18 mouse cellular contexts compared by ENCODE assay signal in genomic region chr6:129513409-129513808, GRCm38 (mm10). TPM values are rescaled to one million over a fixed set of nuclear protein-coding genes. Genes with fewer than 3 reads are reported as not detected.
A peak's percentile ranks its signal among the peaks of the same experiment; 100 is the strongest.
DNase-seq lines count a peak whose midpoint lies in the region; ATAC-seq and TF ChIP-seq lines count a peak whose summit lies in the region.
"Had no signal": no experiment of that assay in that cellular context is flagged by ENCODE, and none has a peak within 500 bp of the region (broad histone marks: within the 10 kb centered on the region; RNA-seq: fewer than 3 reads in every experiment).

No protein-coding gene starts in this region.

- H3K9me3 ChIP-seq in lung, postnatal 0 days (ENCODE audit: low read length) = no peaks in the 10 kb centered on the region
- H3K9me3 ChIP-seq: limb, embryonic 13.5 days had no signal

- TF ChIP-seq EP300 in lung, postnatal 0 days (IDR thresholded peaks at IDR 0.05) = no peak

- peaks cover 1% of the 10 kb centered on the region; the same call in 1 of the 2 replicates for H3K36me3 ChIP-seq in kidney, adult 2 months (ENCODE audit: control insufficient read depth, insufficient read depth, low read length)
- no peaks in the 10 kb centered on the region for H3K36me3 ChIP-seq in lung, postnatal 0 days (ENCODE audit: insufficient read depth, low read length)
- no peaks in the 10 kb centered on the region for H3K36me3 ChIP-seq in myocyte (ENCODE audit: control insufficient read depth, insufficient read depth)
- H3K36me3 ChIP-seq: limb, embryonic 13.5 days had no signal

- no peaks in the 10 kb centered on the region for H3K79me2 ChIP-seq in myocyte (ENCODE audit: control insufficient read depth, insufficient read depth)

- intact Hi-C loops in gastrocnemius, postnatal 14 days (cut with DNase I; ENCODE audit: low total_unique reads) = no loop called here

- H3K4me1 ChIP-seq in kidney, adult 2 months (ENCODE audit: control insufficient read depth, insufficient read depth, low read length) = peaks cover 9% of the 10 kb centered on the region; the same call in 1 of the 2 replicates
- no peaks in the 10 kb centered on the region for H3K4me1 ChIP-seq in lung, postnatal 0 days (ENCODE audit: insufficient read depth, low read depth, low read length)
- peaks cover 4% of the 10 kb centered on the region for H3K4me1 ChIP-seq in lung, adult 2 months (ENCODE audit: control insufficient read depth, insufficient read depth, low read length)

- H3K4me2 ChIP-seq in lung, postnatal 0 days (replicated peaks; ENCODE audit: low read depth, low read length) = no peak overlapping the region
- peak overlapping the region; percentile 83 for H3K4me2 ChIP-seq in myocyte (ENCODE audit: low read depth)

- peak overlapping the region; percentile 55; the same call in 1 of the 2 replicates for H3K4me3 ChIP-seq in kidney, adult 2 months (ENCODE audit: insufficient read depth, low read depth, low read length)
- no peak overlapping the region for H3K4me3 ChIP-seq in lung, postnatal 0 days (ENCODE audit: low read depth, low read length)
- no peak overlapping the region for H3K4me3 ChIP-seq in lung, adult 2 months (replicated peaks; ENCODE audit: extremely low read depth, low read depth, low read length)
- no peak overlapping the region for H3K4me3 ChIP-seq in myocyte
- H3K4me3 ChIP-seq: erythroblast, embryonic 14.5 days; heart, adult 2 months; limb, embryonic 13.5 days had no signal

- 69% methylated on average over 1 of the region's 1 CpGs for WGBS in kidney, adult 2 months
- WGBS in lung, postnatal 0 days = 8% methylated on average over 1 of the region's 1 CpGs
- 35% methylated on average over 1 of the region's 1 CpGs for WGBS in lung, adult 2 months

- no peak overlapping the region for H3ac ChIP-seq in myocyte (ENCODE audit: control insufficient read depth, insufficient read length)

- H3K27ac ChIP-seq in kidney, adult 2 months (ENCODE audit: insufficient read depth, low read depth, low read length) = peak overlapping the region; percentile 90
- H3K27ac ChIP-seq in lung, postnatal 0 days (ENCODE audit: low read length) = no peak overlapping the region
- H3K27ac ChIP-seq: heart, adult 2 months; limb, embryonic 13.5 days had no signal

- ATAC-seq in lung, postnatal 0 days = peak; percentile 66

- no peak for DNase-seq in kidney, adult 2 months
- DNase-seq in kidney, adult 8-10 months = no peak
- peak; percentile 82 for DNase-seq in lung, postnatal 0 days (ENCODE audit: low spot score)
- no peak for DNase-seq in lung, adult 2 months
- peak; percentile 38 for DNase-seq in adipocyte (ENCODE audit: low spot score)
- DNase-seq in liver = no peak
- no peak for DNase-seq in gastrocnemius, postnatal 14 days
- DNase-seq: adrenal gland, postnatal 14 days; heart, adult 2 months; kidney, adult 9 months; layer of hippocampus, postnatal 36 days; right cerebral cortex, postnatal 4 days had no signal

- no peak for TF ChIP-seq CTCF in kidney, adult 2 months (conservative IDR thresholded peaks at IDR 0.05; ENCODE audit: insufficient read depth, insufficient read length, low read depth, low read length)
- no peak for TF ChIP-seq CTCF in lung, postnatal 0 days (IDR thresholded peaks at IDR 0.05)
- TF ChIP-seq CTCF in lung, adult 2 months (IDR thresholded peaks at IDR 0.05; ENCODE audit: insufficient read depth, low read length) = no peak

- TF ChIP-seq POLR2A in kidney, adult 2 months (IDR thresholded peaks at IDR 0.05; ENCODE audit: low read depth, low read length) = no peak
- TF ChIP-seq POLR2A in lung, adult 2 months (IDR thresholded peaks at IDR 0.05; ENCODE audit: borderline replicate concordance, extremely low read depth, low read depth, low read length) = no peak
- no peak for TF ChIP-seq POLR2A in myocyte (IDR thresholded peaks at IDR 0.05; ENCODE audit: insufficient read length, low read depth)

- H3K9ac ChIP-seq in lung, postnatal 0 days (replicated peaks; ENCODE audit: low read depth) = no peak overlapping the region
- H3K9ac ChIP-seq: limb, embryonic 13.5 days had no signal

- H3K27me3 ChIP-seq in kidney, adult 2 months (replicated peaks; ENCODE audit: control insufficient read depth, insufficient read depth, low read length) = no peaks in the 10 kb centered on the region
- H3K27me3 ChIP-seq in lung, postnatal 0 days (replicated peaks; ENCODE audit: insufficient read depth, low read length) = no peaks in the 10 kb centered on the region
- no peaks in the 10 kb centered on the region for H3K27me3 ChIP-seq in myocyte (ENCODE audit: control insufficient read depth, insufficient read depth, insufficient read length)
- H3K27me3 ChIP-seq: CH12.LX; limb, embryonic 13.5 days had no signal

TF ChIP-seq in myocyte, 11 proteins besides CTCF, POLR2A, EP300 and RAD21:
- TF ChIP-seq CEBPB (IDR thresholded peaks at IDR 0.05; ENCODE audit: insufficient read depth, poor library complexity, severe bottlenecking) = no peak
- TF ChIP-seq SRF (IDR thresholded peaks at IDR 0.05; ENCODE audit: control insufficient read depth, insufficient read length, low read depth) = no peak
- TF ChIP-seq MYOD1 (IDR thresholded peaks at IDR 0.05; ENCODE audit: control insufficient read depth in 1 of 3, insufficient read length in 2 of 3, low read depth in 2 of 3) = peak in 2 of 3 experiments; percentile 46 to 56

RNA-seq across cellular contexts. Expression of gene Tmem52b, which starts 1.1 kb away (rescaled TPM):
- 124 and 212 TPM in 2 replicates for polyA plus RNA-seq in kidney, adult 2 months (2012; rRNA removed)
- polyA plus RNA-seq in lung, postnatal 0 days (2015; fragmentation: Nextera tagmentation; extraction: Ambion mirVana) = not detected in 2 replicates
- polyA plus RNA-seq in lung, adult 2 months (2012; rRNA removed) = 0.17 and 0.26 TPM in 2 replicates
- not detected for polyA plus RNA-seq in myocyte (2012; fragmentation: generic; extraction: Trizol)
- not detected for total RNA-seq in gastrocnemius, postnatal 14 days (2021)
- total RNA-seq: adrenal gland, postnatal 14 days; CH12.LX; heart, adult 2 months; hematopoietic stem cell, adult 5-6 weeks; layer of hippocampus, postnatal 36 days; megakaryocyte, adult 5-6 weeks had no signal
- polyA plus RNA-seq: erythroblast, embryonic 14.5 days; heart, adult 2 months had no signal

RNA-seq across cellular contexts. Expression of gene Olr1, which starts 6.4 kb away (rescaled TPM):
- polyA plus RNA-seq in kidney, adult 2 months (2012; rRNA removed) = 0.03 and 0.17 TPM in 2 replicates
- polyA plus RNA-seq in lung, postnatal 0 days (2015; fragmentation: Nextera tagmentation; extraction: Ambion mirVana) = 2.7 and 4.3 TPM in 2 replicates
- polyA plus RNA-seq in lung, adult 2 months (2012; rRNA removed) = 2.5 and 3.3 TPM in 2 replicates
- polyA plus RNA-seq in myocyte (2012; fragmentation: generic; extraction: Trizol) = 0.11 TPM
- total RNA-seq in gastrocnemius, postnatal 14 days (2021) = not detected
- total RNA-seq: adrenal gland, postnatal 14 days; CH12.LX; layer of hippocampus, postnatal 36 days had no signal
- polyA plus RNA-seq: erythroblast, embryonic 14.5 days; limb, embryonic 13.5 days had no signal

RNA-seq across cellular contexts. Expression of gene Gabarapl1, which starts 19.6 kb away (rescaled TPM):
- 648 and 804 TPM in 2 replicates for polyA plus RNA-seq in kidney, adult 2 months (2012; rRNA removed)
- 78.8 and 82.3 TPM in 2 replicates for polyA plus RNA-seq in lung, postnatal 0 days (2015; fragmentation: Nextera tagmentation; extraction: Ambion mirVana)
- polyA plus RNA-seq in lung, adult 2 months (2012; rRNA removed) = 101 and 107 TPM in 2 replicates
- polyA plus RNA-seq in myocyte (2012; fragmentation: generic; extraction: Trizol) = 53.6 TPM
- 10 to 100 TPM; 27.8 to 35.4 TPM for total RNA-seq in gastrocnemius, postnatal 14 days (2021)

Comparison
In these comparisons a context has a peak if more than half of its experiments do, and no peak if none do; other contexts are left out.
1. DNase-seq: peak in lung, postnatal 0 days (single experiment) and adipocyte (single experiment); none in kidney, adult 2 months (single experiment), kidney, adult 8-10 months (0 of 2), lung, adult 2 months (single experiment), liver (single experiment) and gastrocnemius, postnatal 14 days (single experiment).
2. RNA of gene Tmem52b, which starts 1.1 kb away (polyA plus RNA-seq): 124 to 212 TPM in kidney, adult 2 months; 0.17 to 0.26 TPM in lung, adult 2 months, not detected in lung, postnatal 0 days and not detected in myocyte (single experiment); every median in the first group is over 10 times any median in the second.